Mouse (Mus musculus): Measurements from ENCODE around the gene Adamts13. TPM values are rescaled to one million over a fixed set of nuclear protein-coding genes. Genes with fewer than 3 reads are reported as not detected.
A peak's percentile ranks its signal among the peaks of the same experiment; 100 is the strongest.

Gene Adamts13
- polyA plus RNA-seq, 2 experiments from 2014 or later, result not detected

DNA sequence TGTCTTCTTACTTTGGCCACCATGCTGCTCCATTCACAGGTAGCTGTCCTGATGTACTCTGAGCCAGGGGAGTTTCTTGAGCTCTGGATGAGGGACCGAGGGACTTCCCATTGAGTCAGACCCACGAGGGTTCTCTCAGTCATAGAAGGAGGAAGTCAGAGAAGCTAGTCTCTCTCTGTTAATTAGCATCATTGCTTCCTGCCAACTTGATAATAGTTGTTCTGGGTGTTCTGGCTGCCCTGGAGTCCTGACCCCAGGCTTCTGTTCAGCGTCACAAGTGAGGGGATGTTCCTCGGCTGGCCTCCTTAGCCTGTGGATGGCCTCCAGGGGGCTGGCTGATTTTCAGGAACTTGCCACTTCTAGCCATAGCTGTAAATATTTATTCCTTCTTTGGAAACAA is 744 bp downstream of the Adamts13 start:
- no peak for ATAC-seq

DNA sequence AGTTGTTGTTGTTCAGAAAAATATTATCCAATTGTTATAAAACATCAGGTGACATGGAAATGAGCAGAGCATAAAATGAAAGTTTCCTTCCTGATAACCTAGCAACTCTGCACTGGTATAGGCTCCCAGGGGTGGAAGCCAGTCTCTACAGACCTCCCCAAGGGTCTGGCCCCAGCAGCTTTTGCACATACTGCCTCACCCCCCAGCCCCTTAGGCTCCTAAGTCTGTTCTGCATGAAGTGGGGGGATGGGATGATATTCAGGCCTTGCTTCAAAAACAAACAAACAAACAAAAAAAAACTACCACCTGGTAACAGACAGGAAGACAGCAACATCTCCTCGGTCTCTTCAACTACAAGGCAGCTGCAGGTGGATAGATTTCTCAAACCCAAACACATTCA is 7.1 kb downstream of the Adamts13 start:
- ATAC-seq, result no peak

DNA sequence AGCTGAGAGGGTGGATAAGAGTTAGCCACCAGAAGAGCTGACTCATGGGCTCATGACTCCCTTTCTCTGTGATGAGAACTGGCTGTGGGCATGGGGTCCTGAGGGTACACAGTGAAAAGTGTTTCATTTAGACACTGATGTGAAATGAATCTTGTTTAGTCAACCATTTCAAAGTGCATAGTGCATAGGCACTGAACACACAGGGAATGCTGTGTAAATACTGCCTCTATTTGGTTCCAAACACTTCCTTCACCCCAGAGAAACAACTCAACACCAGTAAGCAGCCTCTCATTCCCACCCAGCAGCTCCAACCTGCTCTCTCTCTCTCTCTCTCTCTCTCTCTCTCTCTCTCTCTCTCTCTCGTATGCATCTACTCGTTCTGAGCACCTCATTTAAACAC is 11.0 kb downstream of the Adamts13 start:
- no peak for ATAC-seq

DNA sequence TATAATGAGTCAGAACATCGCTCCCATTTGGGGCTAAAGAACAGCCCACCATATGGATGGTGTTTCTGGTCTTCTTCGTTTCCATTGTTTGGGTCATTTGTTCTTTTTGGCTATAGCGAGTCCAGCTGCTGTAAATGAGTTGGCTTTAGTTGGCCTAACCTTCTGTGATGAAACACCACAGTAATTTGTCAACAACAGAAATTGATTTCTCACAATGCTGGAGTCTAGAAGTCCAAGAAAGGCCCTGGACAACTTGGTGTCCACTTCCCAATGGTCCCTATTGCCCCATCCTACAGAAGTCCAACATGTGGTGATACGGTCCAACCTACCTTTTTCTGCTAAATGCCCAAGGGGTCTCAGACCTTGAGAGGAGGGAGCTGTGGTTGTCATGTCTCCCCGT is 11.4 kb downstream of the Adamts13 start:
- ATAC-seq, result no peak

DNA sequence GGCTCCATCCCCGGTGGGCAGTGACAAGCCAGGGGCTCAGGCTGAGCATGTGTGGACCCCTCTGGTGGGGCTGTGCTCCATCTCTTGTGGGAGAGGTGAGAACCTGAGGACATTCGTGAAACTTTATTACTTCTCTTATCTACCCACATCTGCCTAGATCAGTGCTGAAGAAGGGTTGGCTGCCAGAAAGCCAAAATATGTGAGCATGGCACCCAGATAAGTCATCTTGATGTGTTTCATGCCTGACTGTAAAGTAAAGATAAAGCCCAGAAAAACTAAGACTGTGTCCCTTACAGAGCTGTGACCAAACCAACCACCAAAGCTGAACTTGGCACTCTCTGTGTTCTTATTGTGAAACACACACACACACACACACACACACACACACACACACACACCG is 20.7 kb downstream of the Adamts13 start:
- no peak for ATAC-seq

DNA sequence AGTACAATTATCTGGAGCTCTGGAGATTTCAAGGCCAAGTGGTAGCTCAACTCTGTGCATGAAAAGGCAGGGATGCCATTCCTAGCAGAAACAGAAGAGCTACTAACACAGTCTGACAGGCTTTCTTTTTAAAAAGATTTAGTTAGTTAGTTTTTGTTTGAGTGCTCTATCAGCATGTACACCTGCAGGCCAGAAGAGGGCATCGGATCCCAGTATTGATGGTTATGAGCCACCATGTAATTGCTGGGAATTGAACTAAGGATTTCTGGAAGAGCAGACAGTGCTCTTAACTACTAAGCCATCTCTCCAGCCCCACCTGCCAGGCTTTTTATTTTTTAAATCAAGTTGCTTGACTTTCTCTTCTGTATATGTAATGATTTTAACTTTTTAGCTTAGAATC is 24.3 kb downstream of the Adamts13 start:
- ATAC-seq, result no peak

DNA sequence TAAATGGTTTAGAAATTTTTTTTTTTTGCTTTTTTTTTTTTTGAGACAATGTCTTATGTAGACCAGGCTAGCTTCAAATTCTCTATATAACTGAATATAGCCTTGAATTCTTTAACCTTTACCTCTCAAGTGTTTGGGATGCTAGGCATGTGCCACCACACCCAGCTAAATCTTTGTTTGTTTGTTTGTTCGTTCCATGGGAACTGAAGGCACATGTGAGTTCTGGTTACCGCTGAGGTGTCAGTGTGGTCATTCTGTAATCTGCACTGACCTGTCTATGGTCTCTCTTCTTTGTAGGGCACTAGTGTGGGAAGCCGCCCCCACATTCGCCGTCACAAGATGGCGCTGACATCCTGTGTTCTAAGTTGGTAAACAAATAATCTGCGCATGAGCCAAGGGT is 24.8 kb downstream of the Adamts13 start:
- ATAC-seq, result no peak

DNA sequence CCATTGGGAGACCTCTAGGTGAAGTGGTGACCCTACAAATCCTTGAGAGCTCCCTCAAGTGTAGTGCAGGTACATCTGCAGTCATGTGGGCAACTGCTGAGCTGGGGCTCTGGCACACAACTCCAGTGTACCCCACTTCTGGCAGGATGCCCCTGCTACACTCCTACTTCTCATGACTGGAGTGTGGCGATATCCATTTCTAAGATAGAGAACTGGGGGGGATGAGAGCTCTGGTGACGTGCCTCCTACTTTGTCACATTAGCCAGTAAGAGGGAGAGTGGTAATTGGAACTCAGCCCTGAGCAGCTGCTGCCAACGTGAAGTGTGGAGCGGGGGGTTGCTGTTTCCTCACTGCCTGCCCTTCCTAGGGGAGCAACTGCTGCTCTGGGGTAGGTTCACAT is 33.0 kb downstream of the Adamts13 start:
- ATAC-seq, result no peak

DNA sequence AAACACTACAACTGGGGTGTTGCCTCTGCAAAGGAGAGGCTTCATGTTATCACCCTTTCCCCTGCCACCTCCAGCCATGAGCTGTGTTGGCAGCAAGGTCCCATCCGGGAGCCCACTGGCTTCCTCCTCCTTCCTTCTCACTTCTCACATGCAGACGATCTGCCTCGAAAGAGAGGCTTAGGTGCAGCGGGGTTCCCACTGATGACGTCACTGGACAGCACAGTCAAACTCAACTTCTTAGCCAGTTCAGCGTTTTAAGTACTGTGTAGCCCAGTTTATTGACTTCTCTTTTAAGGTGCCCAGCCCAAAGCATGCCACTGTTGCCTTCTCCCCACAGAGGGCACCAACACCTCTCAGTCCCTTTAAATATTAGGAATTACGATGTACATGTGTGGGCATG is 34.5 kb downstream of the Adamts13 start:
- no peak for ATAC-seq

DNA sequence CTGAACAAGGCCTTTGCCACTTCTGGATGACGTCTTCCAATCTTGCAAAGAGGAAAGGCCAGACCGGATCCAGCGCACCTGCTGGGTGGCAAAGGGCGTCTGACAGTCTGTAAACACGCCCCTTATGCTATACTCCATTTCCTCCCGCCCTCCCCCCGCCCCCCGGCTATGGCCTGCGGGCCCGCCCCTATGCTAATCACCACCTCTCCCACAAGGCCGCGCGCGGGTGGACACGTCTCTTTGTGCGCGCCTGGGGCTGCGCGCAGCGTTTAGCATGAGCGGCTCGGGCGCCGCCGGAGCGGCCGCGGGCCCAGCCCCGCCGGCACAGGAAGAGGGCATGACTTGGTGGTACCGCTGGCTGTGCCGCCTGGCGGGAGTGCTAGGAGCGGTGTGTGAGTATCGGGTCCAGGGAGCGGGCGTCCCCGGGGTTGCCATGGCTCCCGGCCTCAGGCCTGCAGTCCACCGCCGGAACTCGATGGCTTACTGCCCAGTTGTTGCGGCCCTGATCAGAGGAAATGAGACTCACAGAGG is 36.6 kb downstream of the Adamts13 start, which contains the start of gene Cacfd1:
Cacfd1 (plus strand) TSS at position 213 of the 531 bp plus-strand sequence.
- peak; percentile 95 for ATAC-seq

DNA sequence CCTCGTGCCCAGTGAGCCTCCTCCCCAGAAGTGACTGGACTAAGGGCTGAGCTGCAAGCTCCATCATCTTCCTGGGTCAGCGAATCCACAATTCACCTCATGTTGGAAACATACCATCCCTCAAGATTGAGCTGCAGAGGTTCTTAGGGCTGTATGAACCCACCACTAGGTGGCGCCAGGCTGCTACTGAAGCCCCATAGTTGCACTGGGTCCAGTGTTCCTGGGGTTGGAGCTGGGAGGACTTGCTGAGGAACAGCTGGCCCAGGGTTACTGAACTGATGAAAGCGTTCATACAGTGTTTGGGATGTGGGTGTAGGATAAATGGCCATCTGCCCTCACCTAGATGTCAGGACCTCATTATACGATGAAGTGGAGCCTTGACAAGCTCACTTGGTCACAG is 44.6 kb downstream of the Adamts13 start:
- ATAC-seq, result no peak

DNA sequence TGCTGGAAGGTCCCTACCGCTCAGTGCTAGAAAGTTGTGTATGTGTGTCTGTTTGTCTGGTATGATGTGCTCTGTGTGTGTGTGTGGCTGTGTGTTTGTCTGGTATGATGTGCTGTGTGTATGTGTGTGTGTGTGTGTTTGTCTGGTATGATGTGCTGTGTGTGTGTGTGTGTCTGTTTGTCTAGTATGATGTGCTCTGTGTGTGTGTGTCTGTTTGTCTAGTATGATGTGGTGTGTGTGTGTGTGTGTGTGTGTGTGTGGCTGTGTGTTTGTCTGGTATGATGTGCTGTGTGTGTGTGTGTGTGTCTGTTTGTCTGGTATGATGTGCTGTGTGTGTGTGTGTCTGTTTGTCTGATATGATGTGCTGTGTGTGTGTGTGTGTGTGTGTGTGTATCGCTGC is 46.3 kb downstream of the Adamts13 start:
- no peak for ATAC-seq

DNA sequence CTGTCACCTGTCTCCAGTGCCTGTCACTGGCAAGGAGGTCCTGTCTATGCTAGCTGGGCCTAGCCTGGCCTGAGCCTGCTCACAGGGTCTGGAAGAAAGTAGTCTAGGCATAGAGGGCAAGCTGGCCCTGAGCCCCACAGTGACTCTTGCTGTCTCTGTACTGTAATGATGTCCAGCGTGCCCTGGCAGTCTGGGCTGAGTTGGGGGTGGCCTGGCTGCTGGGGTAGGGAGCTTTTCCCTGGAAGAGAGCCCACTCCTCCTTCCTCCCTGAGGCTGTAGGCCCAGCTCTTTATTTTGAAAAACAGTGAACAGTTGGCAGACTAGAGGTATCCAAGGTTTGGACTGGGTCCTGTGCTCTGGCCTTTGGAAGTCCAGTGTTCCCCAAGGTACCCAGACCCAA is 47.9 kb downstream of the Adamts13 start:
- no peak for ATAC-seq

DNA sequence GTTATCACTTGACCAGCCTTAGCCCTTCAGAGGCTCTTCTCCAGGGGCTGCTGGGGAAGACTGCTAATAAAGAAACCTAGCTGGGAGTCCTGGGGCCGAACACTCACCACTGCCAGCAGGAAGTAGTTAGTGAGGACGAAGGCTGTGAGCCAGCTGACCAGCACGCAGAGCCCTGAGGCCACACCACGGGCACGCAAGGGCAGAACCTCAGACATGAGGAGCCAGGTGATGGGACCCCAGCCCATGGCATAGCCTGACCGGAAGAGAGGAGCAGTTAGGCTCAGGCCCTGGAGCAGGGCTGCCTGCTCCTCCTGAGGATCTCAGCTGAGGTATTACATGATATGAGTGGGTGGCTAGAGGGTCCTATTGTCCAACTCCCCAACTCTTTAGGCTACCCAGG is 49.4 kb downstream of the Adamts13 start:
- no peak for ATAC-seq

DNA sequence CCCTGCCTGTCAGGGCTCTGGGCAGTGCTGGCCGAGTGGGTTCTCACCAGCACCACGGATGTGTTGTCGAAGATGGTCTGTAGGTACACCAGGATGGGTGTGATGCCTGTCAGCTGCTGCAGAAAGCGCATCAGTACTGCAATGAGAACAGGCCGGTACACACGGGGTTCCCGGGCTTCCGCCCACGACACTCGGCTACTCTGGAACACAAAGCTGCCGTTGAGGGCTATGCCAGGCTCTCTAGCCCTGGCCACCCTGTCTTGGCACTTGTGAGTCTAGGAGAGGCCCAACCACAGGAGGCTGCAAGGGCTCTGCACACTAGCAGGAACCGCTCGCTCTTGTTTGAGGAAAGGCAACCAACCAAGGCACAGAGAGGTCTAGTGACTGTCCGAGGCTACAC is 50.9 kb downstream of the Adamts13 start:
- no peak for ATAC-seq

DNA sequence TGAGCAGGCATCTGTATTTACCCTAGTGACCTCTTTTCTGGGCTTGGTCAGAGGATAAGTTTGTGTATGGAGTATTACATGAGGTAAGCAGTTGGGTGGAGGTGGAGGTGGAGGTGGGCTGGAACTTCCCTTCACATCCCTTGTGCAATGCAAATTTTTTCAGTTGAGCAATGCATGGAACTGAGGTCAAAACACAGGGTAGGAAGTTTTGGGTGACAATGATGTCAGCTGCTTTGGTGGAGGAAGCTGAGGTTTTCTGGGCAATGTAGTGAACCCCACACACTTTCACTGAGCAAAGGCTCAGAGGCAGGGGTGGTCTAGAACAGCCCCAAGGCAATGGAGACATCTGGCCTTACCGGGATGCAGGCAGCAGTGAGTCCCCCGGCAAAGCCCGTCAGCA is 52.3 kb downstream of the Adamts13 start:
- ATAC-seq, result no peak

DNA sequence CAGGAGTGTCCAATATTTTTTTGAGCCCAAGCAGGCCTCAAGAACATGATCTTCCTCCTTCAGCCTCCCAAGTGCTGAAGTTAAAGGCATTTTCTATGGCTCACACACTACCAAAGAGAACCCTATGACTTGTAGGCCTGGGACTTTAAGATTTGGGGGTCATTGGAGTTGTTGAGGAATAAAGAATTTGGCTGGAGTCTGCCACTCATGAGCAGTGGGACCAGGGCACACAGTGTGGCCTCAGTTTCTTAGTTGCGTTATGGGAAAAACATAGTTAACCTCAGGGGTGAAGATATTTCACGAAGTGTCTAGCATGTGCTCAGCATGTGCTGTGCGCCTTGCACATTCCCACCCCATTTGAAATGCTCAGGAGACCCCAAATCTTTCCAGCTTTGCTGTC is 53.1 kb downstream of the Adamts13 start:
- ATAC-seq, result no peak

DNA sequence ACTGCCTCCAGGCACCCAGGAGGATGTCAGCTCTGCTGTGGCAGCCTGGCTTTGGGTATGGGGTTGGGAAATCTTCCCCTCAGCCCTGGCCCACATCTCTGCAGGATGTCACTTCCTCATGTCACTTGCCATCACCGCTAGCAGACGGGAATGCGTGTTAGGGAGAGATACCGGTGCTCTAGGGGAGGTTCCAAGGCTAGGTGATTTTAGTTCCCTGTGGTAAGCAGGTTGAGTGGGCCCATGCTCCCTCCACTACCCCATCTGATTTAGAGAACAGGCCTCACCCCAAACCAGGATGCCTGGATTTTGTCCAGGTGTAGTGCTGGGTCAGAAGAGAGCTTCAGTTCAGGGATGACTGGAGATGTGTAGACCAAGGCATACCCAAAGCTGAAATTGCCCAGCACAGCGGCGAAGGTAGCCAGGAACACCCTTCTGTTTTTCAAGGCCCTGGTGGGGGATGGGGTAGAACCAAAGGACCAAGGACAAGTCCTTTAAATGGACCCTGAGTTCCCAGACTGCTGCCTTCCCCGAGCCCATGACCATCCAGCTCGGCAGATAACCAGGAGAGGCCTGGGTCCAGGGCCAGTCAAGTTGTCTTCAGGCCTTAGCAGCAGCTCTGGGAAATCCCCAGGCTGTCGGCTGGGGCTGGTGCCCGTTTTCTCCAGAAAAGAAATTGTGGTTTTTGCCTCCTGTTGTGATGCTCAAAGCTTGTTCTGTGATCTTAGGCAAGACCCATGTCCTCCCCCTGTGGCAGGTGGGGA is 53.8 kb downstream of the Adamts13 start:
- no peak for ATAC-seq

DNA sequence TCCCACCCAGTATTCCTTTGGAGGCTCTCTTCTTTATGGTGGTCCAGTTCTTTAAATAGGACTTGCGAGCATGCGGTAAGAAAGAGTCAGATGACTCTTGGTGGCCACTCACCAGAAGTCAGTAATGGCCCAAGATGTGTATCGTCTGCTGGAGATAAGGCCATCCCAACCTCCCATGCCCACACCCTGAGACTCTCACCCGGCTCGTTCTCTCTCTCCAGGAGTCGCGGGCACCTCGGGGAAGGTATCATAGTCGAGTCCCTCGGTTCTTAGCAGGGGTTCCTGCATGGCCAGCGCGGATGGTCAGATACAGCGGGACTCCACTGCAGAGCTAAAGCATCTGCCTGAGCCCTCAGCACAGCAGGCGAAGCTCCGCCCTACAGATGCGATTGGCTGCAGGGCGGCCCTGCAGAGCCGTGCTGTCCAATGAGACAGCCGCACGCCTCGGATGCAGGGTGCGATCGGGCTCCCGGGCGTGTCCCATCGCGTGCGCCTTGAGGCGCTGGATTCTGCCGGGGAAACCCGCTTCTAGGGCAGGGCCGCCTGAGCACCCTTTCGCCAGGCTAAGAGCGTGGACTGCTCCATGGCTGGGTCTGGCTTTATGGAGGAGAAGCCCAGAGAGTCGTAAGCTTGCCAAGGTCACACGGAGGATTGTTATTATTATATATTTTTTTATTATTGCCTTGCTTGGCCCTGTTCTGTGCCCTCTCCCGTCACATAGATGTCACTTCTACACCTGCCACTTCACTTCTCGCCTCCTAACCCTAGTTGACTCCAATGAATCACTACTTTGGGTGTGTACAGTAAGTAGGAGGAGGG is 54.6 kb downstream of the Adamts13 start, which contains the start of gene Slc2a6:
Slc2a6 (minus strand) TSS at position 381 of the 819 bp plus-strand sequence.
- ATAC-seq, result peak; percentile 100

DNA sequence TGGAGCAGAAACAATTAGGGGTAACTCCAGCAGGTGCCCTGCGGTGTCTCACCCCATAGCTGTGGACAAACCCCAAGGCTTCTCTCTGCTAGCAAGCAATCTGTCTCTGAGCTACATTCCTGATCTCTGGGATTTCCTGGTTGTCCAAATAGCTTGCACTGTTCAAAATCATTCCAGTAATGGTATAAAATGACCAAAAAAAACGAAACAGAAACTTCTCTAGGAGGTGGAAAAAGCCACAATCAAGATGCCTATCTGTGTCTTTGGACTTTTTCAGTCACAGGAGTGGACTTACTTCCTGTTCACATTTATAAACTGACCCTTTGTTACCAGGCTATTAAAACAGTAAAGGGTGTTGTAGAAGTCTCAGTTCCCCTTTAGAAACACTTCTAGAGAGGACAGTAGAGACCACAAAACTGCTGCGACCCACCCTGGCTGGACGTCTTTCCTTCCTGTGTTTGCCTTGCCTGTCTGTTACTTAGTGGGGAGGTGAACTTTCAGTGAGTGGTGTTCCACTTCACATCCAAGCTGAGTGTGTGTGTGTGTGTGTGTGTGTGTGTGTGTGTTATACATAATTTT is 55.3 kb downstream of the Adamts13 start:
- no peak for ATAC-seq

DNA sequence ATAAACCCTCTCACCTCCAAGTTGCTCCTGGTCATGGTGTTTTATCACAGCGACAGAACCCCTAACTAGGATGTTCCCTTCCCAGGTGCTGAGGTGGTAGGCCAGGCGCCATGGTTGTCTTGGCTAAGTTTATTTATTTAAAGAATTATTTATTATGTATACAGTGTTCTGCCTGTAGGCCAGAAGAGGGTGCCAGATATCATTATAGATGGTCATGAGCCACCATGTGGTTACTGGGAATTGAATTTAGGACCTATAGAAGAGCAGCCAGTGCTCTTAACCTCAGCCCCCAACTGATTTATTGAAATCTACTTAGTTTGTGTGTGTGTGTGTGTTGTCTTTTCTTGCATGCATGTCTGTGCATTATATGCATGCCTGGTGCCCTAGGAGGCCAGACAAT is 59.1 kb downstream of the Adamts13 start:
- no peak for ATAC-seq

DNA sequence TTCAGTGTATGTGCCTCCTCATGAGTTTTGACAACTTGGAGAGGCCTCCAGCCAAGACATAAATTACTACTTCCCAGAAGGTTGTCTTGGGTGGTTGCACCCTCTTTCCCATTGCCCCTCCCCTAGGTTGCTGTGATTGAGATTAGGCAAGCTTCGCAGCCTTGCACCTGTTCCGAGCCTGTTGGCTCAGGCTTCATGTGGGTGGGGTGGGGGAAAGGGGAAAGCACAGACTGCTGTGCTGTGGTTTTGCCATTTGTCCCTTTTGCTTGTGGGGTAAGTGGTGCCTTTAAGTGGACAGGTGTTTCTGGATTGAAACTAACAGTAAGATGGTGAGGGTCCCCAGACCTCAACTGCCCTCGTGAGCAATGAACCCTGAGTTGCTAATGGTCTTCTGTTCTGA is 62.8 kb downstream of the Adamts13 start:
- no peak for ATAC-seq

DNA sequence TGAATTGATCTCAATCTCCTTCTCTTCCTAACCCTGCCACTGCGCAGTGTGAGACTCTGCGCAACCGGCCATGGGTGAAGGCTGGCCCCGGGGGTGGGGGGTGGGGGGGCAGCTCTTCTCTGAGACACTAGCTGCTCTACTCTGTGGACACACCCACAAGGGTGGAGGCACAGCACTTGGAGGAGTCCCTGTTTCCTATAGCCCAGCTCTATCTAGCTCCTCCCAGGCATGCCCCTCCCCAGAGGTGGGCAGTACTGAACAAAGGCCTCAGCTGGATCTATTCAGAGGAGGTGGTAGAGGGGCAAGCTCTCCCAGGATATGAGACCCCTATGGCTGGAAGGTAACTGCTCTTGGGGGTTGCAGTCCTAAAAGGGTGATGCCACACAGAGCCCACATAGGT is 63.8 kb downstream of the Adamts13 start:
- ATAC-seq, result no peak
